Mouse (Mus musculus) ovary, postnatal 14 days (tissue): Measurements from ENCODE around the gene Themis2.
A peak's percentile ranks its signal among the peaks of the same experiment; 100 is the strongest.
"Not testable (repeated sequence)": the region's sequence is repeated elsewhere in the genome, so short reads cannot be mapped to it uniquely, and the experiment has no call there.

ENCODE experiments used
- DNase-seq: peaks from one replicate; pipeline ENCODE4 v3.0.0; 2022; ENCODE audit warnings: low spot score

Themis2 gene

DNA sequence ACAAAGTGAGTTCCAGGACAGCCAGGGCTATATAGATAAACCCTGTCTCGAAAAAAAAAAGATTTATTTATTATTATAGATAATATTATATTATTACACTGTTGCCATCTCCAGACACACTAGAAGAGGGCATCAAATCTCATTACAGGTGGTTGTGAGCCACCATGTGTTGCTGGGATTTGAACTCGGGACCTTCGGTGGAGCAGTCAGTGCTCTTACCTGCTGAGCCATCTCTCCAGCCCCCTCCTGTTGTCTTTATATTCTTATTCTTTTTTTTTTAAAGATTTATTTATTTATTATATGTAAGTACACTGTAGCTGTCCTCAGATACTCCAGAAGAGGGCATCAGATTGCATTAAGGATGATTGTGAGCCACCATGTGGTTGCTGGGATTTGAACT is 2.5 kb upstream of the Themis2 start:
- not testable (repeated sequence) for DNase-seq

DNA sequence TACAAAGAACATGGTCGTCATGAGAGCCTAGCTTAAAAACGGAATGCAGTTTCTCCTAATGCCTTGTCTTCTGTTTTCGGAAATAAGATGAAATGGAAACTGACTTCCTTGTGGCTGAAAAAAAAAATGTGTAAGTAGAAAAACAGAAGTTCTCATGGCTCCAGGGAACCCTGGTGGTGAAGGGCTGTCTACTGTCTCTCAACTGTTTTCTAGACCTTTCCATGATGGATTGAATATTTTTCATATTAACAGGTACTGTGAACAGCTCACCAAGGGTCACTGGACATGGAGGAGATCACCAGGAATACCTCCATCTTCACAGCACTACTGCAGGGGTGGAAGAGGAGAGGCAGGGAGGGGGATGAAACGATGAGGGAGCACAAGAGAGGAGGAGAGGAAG is 1.8 kb upstream of the Themis2 start:
- DNase-seq: no peak

DNA sequence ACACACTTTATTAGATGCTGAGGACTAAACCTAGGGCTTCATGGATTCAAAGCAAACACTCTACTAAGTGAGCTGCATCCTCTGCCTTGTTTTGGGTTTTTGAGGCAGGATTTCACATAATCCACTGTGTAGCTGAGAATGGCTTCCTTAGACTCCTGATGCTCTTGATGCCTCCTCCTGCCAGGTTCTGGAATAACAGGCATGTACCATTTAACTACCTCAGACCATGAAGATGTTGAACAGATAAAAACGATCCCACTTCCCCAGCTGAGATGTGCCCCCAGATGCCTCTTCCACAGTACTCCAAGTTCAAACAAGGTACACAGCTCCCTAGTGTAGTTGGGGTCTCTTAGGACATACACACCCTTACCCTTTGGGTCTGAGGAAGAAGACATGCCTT is 1.3 kb upstream of the Themis2 start:
- DNase-seq: no peak

DNA sequence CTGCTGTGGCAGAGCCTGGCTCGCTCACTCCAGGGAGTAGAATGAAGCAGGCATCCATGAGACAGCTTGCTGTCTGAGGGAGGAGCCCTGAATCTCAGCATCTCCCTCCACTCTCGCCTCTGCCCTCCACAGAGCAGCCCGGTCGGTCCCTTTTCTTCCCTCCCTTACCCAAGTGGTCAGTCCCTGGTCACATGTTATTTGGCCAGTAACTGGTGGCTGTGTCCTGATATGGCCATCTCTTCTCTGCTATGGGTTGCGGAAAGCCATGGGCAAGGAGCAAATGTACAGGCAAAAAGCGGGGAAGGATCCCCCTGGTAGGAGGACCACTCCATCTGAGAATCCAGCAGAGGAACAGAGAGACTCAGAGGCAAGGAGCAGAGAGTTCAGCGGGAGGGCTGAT is 1.0 kb downstream of the Themis2 start:
- DNase-seq: no peak

DNA sequence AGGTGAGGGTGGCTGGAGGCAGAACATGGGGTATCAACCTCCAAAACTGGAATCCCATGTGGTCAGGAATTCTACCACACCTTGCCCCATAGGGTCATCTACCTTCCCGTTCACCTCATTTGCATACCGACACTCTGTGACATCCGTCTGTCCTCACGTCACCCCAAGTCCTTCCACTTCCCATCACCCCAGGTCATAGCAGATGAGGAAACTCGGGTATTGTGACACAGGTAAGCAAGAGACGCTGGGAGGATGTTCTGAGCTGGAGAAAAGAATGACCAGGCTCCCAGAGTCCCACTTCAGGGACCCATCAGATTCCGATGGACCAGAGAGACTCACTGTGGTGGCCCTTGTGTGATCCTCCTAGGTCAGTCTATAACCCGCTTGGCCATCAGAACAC is 1.4 kb downstream of the Themis2 start:
- no peak for DNase-seq

DNA sequence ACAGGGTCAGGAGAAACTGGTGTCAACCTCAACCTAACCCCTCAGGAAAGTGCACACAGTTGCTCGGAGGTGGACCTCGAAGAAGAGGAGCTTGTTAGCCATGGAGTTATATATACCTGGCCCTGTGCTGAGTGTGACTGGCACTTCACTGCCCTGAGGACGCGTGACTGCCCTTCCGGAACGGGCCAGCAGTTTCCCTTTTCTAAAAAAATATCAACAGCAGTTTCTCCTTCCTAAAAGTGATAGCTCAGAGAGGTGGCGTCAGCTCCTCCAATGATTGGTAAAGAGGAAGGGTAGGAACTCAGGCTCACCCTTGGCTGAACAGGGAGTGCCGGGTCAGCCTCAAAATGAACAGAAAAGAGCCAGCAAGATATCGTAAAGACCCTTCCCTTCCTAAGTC is 2.2 kb downstream of the Themis2 start:
- DNase-seq: no peak

DNA sequence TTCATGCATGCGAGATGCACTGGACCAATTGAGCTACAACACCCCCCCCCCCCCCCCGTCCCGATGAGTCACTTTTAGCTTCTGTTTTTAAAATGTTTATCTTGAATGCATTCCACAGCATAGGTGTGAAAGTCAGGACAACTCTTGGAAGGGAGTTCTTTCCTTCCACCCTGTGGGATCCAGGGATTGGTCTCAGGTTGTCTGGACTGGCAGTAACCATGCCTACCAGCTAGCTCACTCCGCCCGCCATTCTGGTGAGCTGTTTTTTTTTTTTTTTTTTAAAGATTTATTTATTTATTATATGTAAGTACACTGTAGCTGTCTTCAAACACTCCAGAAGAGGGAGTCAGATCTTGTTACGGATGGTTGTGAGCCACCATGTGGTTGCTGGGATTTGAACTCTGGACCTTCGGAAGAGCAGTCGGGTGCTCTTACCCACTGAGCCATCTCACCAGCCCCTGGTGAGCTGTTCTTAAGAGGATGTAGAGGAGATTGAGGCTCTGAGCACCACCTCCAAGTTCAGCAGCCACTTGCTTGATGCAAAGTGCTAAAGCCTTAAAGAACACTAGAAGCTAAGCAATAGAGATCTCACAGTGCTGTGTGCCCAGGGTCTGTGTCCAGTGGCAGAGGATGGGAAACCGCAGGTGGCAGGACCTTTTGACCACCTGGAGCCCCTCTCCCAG is 2.7 kb downstream of the Themis2 start:
- DNase-seq: not testable (repeated sequence)

DNA sequence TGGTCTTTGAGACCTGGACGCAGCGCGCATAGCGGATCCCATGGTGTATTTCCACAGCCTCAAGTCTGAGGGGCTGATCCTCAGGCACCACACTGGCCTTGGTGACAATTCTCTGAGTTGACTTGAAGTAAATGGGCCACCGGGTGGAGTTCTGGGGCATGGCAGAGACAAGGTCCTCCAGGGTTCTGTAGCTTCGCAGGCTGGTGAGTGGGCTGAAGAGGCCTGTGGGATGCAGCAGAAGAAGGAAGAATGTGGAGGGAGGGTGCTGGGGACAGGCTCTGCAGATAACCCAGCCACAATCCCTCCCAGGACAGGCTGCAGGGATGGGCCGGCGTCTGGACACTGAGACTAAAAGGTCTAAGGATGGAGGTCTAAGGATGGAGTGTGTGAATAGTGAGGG is 6.5 kb downstream of the Themis2 start:
- no peak for DNase-seq

DNA sequence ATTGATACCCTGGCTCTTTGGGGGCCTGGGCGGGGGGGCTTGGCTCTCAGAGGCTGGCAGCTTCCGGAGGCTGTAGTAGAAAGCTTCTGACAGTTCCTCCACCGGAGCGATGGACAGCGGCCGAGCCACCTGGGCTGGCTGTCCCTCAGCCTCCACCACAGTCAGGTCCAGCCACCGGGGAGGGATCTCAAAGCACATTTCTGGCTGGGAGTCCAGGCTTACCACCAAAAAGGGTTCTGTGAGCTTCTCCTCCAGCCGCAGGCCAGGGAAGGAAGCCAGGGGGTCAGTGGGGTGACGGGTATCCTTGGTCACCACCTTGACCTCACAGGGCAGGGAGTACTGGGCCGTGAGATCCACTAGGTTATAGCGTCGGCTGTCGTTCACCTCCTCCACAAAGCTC is 11.0 kb downstream of the Themis2 start:
- DNase-seq: no peak

DNA sequence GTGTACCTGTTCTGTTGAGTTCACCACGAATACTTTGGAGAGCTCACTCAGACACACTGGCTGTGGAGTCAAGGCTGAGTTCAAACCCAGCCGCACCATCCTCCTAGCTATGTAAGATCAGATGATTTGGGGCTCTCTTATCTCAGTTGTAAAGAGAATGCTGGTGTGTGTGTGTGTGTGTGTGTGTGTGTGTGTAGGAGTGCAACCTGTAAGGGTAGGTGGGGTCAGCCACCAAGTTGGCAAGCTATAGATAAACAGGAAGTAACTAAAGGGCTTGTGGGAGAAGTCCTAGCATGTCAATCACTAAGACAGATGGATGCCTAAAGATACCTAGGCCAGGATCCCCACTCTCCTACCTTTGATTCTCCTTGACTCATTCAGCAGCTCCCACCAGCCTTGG is 12.5 kb downstream of the Themis2 start:
- no peak for DNase-seq

DNA sequence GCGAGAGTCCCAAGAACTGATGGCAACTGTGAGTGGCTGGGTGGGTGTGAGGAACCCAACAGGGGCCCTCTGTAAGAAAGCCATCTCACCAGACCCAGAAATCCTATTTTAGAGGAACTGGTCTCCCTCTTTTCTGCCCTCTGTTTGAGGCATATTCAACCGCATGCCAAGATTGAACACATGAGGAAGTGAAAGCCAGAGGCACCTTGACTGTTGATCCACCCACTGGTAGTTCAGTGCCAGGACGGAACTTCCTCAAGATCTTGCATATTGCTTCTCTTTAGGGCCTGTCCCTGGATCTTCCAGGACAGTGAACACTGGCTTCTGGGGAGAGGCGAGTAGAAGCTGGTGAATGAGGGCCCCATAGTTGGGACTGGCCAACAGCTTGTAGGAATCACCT is 15.9 kb downstream of the Themis2 start:
- no peak for DNase-seq

DNA sequence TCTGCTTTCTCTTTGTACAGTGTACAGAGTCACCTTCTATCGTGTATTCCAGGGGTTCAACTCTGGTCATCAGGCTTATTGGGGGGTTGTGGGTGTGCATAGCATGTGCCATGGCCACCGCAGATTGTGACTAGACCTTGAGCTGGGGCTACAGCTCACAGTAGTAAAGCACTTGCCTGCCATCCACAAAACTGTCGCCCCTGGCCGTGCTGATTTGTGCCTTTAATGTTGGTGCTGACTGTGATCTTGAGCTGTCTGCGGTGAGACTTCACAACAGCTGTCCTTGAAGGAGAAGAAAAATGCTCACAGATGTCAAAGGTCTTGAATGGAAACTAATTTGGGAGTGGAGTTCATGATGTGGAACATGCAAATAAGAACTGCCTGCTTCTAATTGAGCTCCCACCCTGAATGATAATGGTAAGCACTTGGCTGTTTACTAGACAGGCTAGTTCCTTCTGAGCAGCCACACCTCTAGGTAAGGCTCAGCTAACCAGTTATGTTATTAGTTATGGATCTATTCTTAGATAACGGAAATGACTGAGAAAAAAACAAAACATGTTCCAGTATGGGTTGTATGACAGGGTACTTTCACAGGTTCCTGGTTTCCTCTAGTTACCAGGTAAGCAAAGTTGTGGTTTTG is 17.5 kb downstream of the Themis2 start:
- no peak for DNase-seq

DNA sequence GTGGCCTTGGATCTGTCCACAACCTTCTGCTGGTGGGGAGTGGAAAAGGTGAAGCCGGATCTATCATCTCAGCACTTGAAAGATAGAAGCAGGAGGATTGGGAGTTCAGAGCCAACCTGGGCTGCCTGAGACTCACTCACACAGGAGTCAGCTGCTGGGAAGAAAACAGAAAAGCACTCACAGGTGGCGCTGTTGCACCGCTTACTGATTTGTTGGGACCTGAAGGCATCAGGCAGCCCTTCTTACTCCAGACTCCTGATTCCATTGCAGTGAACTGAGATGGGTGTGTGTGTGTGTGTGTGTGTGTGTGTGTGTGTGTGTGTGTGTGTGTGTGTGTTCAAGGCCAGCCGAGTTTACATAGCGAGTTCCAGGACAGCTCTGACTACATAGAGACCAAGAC is 19.4 kb downstream of the Themis2 start:
- peak; percentile 66 for DNase-seq

DNA sequence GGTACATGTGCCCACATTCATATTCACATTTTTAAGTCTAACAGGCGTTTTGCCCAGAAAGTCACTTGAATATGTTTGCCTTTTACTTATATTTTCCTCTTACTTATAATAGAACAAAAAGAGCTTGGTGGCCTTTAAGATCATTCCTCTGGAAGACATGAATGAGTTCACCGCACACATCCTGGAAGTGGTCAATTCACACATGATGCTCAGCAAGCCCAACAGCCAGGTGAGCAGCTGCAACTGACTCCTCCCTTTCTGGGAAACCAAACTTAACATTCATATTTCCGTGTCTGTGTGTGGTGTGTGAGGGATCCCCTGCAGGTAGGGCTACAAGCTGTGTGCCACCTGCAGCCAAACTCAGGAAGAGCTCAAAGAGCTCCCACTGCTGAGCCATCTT is 21.3 kb downstream of the Themis2 start:
- DNase-seq: no peak

DNA sequence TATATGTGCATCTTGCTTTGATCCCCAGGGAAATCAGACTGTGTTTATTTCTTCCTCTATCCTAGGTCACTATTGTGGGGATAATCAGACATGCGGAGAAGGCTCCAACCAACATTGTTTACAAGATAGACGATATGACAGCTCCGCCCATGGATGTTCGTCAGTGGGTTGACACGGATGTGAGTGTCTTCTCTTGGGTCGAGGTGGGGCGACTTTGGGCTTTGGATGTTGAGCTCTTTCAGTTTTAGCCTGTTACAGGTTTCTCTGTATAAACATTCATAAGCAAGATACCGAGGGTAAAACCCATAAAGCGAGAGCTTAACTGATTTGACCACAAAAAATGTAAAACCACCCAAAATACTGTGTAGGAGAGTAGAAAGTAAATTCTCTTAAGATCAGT is 24.4 kb downstream of the Themis2 start:
- no peak for DNase-seq

DNA sequence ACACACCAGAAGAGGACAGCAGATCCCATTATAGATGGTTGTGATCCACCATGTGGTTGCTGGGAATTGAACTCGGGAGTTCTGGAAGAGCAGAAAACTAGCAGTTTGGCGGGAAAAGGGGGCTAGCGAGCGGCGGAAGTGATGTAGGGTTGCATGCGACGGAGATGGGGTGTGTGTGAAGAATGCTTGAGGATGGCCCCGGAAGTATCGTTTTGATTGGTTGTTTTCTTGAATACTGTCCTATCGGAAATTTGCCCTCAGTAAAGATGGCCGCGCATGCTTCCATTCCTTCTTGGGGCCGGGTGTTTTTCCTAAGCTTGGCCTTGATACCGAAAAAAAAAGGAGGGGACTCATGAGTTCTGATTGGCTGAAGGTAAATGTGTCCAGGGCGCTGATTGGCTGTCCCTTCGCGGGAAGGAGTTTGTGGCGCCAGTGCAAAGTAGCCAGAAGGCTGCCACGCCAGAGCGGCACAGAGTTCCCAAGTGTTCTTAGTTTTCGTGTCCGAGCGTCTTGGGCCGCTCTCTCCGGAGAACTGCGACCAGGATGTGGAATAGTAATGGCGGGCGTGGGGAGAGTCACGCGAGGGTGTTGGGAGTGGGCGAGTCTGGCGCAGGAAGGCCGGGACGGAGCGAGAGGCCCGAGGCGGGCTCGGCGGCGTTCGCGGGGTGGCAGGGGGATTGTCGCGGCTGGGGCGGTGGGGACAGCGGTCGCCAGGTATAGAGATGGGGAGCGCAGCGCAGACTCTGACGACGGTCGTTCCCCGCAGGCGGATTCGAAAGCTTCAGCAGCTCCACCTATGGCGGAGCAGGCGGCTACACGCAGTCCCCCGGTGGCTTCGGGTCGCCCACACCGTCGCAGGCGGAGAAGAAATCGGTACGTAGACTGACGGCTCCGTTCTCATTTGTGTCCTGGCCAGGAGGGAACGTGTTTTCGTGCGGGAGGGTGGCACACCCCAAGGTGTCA is 28.0 kb downstream of the Themis2 start, which contains the start of gene Rpa2:
Gene Rpa2, plus strand, starts transcription at position 419 of the 963 bp plus-strand sequence.
- DNase-seq: peak; percentile 96

DNA sequence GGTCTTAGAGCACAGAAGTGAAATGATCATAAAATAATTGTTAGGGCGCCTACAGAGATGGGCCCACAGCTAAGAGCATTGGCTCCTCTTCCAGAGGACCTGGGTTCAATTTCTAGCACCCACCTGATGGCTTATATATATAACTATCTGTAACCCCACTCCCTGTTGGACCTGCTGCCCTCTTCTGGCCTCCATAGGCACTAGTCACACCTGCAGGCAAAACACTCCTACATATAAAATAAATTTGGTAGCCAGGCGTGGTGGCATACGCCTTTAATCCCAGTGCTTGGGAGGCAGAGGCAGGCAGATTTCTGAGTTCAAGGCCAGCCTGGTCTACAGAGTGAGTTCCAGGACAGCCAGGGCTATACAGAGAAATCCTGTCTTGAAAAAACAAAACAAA is 33.1 kb downstream of the Themis2 start:
- DNase-seq: not testable (repeated sequence)

DNA sequence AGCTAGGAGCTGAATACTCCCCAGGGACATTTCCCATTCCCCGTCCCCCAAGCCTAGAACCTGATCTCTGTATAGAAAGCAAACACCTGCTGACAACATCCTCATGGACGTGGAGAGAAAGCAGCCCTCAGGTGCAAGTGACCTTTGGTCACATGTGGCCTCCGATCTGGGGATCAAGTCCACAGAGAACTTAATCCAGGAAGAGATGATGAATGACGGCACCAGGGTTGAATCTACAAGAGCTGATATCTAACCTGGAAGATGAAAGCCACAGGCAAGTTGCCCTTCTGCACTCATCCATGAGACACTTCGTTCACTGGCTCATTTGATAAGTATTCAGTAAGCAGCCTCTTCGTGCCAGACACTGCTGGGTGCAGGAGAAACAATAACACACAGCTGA is 33.6 kb downstream of the Themis2 start:
- no peak for DNase-seq

DNA sequence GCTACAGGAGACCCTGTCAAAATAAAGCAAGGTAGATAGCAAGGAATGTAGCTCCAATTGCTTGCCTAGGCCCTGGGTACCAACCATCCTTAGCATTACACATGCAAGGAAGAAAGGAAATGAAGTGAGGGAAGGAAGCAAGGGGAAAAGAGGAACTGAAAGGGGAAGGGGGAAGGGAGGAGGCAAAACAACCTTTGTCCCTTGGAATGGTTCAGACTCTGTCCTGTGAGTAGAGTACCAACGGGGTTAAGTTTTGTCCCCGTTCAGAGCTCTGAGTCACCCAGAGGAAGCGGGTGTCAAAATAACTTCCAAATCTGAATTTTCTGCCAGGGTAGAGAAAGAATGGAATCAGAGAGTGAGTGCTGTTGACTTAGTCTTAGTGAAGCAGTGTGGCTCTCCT is 35.9 kb downstream of the Themis2 start:
- DNase-seq: no peak

DNA sequence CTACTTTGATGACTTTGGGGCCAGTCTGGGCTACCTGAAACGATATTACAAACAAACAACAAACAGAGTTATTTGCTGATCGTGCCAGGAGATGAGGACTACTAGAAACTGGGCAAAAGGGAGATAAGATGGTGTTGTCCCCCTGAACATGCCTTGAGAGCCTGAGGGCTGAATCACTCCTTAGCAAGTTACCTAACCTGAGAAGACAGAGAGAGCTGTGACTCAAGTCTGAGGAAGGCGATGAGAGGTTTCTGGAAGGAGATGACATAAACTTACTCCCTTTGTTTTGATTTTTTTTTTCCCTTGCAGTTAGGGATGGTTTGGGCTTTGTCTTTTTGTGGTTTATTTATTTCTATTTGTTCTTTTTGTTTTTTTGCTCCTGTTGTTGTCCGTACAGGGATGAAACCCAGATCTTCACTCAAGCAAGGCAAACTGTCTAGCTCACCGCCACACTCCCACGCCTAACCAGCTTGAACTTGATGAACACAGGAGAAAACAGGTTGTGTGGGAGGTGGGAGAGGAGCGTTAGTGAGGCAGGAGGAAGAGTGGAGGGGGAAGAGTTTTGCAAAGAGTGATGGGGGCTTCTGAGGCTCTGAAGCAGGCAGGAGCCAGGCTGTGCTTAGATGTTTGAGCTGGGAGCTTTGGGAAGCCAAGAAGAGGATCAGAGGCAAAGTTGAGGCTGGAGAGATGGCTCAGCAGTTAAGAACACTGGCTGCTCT is 38.4 kb downstream of the Themis2 start:
- no peak for DNase-seq

DNA sequence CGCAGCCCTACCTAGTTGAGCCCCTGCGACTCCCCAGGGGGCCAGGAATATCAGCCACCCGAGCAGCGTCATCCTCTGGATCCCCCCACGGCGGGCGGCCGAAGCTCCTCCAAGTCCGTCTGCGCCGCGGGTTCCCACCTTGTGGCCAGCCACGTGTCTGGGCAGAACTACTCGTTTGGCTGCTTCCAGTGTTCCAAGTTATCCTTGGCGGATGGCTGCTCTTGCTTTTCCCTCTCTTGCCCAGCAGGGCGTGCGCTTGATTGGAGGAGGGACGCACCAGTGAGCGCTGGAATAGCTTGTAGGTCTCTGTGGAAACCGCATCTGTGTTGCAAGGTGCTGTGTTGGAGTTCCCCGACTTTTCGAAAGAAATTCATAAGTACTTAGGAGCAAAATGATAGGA is 39.2 kb downstream of the Themis2 start, which contains the start of gene Smpdl3b:
Gene Smpdl3b, minus strand, starts transcription at position 279 of the 400 bp plus-strand sequence.
- DNase-seq: peak; percentile 66

DNA sequence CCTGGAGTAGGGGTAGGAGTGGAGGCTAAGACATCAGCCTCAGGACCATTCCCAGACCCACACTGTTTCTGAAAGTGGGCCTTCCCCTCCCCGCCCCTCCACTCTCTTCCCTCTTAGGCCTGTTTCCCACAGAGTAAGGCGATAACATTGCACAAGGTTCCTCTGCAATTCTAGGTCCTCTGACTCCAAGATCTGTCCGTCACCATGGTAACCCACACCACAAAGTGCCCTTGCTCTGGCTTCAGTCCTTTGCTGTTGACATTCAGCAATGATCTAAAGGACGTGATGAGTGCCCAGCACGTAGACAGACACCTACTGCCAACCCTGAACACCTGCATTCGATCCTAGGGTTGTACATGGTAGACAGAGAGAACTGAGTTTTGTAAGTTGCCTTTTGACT is 43.2 kb downstream of the Themis2 start:
- DNase-seq: no peak
